Mouse (Mus musculus) midbrain, embryonic 14.5 days (tissue): ENCODE results near the gene Ssbp3. TPM values are rescaled to one million over a fixed set of nuclear protein-coding genes. Genes with fewer than 3 reads are reported as not detected.

Experiments used
- ATAC-seq: fragments of 200-750 bp; cut with Nextera tagmentation; 2 replicates; pipeline ENCODE4 v1.8.0; 2017; ENCODE audit warnings: moderate number of reproducible peaks, moderate library complexity; ENCODE audit not compliant: low FRiP score, low TSS enrichment
- DNase-seq: peaks from one replicate; pipeline ENCODE4 v3.0.0-alpha.2; 2015
- H3K27ac ChIP-seq: fragments of 300-500 bp; sonication (generic); replicated peaks from 2 replicates; pipeline ENCODE4 v1.5.1; 2014; ENCODE audit warnings: mild to moderate bottlenecking, low read depth, low read length, moderate library complexity
- H3K27me3 ChIP-seq: fragments of 300-500 bp; sonication (generic); 2 replicates; pipeline ENCODE4 v1.6.1; 2014; ENCODE audit warnings: low read length, control low read depth, mixed read lengths; ENCODE audit not compliant: control insufficient read depth, insufficient read depth
- H3K36me3 ChIP-seq: fragments of 300-500 bp; sonication (generic); 2 replicates; pipeline ENCODE4 v1.6.1; 2014; ENCODE audit warnings: low read length, control low read depth; ENCODE audit not compliant: control insufficient read depth, insufficient read depth
- H3K4me1 ChIP-seq: fragments of 300-500 bp; sonication (generic); 2 replicates; pipeline ENCODE4 v1.6.1; 2014; ENCODE audit warnings: mild to moderate bottlenecking, antibody characterized with exemption, low read length, control low read depth; ENCODE audit not compliant: control insufficient read depth, insufficient read depth
- H3K4me2 ChIP-seq: fragments of 300-500 bp; sonication (generic); 2 replicates; pipeline ENCODE4 v1.6.1; 2014; ENCODE audit warnings: mild to moderate bottlenecking, low read length, moderate library complexity
- H3K4me3 ChIP-seq: fragments of 300-500 bp; sonication (generic); replicated peaks from 2 replicates; pipeline ENCODE4 v1.5.1; 2014; ENCODE audit warnings: low read depth, low read length
- H3K9ac ChIP-seq: fragments of 300-500 bp; sonication (generic); replicated peaks from 2 replicates; pipeline ENCODE4 v1.6.1; 2014; ENCODE audit warnings: mild to moderate bottlenecking, low read length, moderate library complexity
- H3K9me3 ChIP-seq: fragments of 300-500 bp; sonication (generic); 2 replicates; pipeline ENCODE4 v1.6.1; 2016; ENCODE audit warnings: low read length, control low read depth, mixed read lengths; ENCODE audit not compliant: control insufficient read depth
- WGBS: fragments of 180-500 bp; shearing (Covaris S2); extraction: QIAGEN DNeasy Blood & Tissue Kit; methylation state at CpG from one replicate; pipeline ENCODE4 v1.1.7; 2014; 5-methylcytosine and 5-hydroxymethylcytosine counted together
- polyA plus RNA-seq: library from polyadenylated mRNA; unstranded; fragments of >200 nt; fragmentation: Nextera tagmentation; extraction: Ambion mirVana; gene quantifications from 2 replicates; pipeline ENCODE4 v1.2.1, GENCODE M21; 2014

The Ssbp3 gene
- polyA plus RNA-seq, 1 experiment from 2014 or later, result 147 TPM

GRCm38 (mm10) chr4:106935583-106935935, 25.1 kb downstream of the Ssbp3 start:
- H3K9me3 ChIP-seq, result no peaks in the 10 kb centered on the region
- no peaks in the 10 kb centered on the region for H3K27me3 ChIP-seq
- no peak overlapping the region for H3K4me3 ChIP-seq
- DNase-seq (no peak), ATAC-seq (no peak)
- no peak overlapping the region for H3K4me2 ChIP-seq
- peaks cover 76% of the 10 kb centered on the region for H3K4me1 ChIP-seq
- H3K36me3 ChIP-seq, result peaks cover 27% of the 10 kb centered on the region
- peak overlapping the region; percentile 49 for H3K9ac ChIP-seq
- H3K27ac ChIP-seq, result peak overlapping the region; percentile 77
- WGBS, result 2% methylated on average over 2 of the region's 2 CpGs

GRCm38 (mm10) chr4:106936041-106936440, 25.5 kb downstream of the Ssbp3 start:
- Histone ChIP-seq H3K4me1 (peaks cover 79% of the 10 kb centered on the region), H3K4me2 (peak overlapping the region; percentile 22), H3K36me3 (peaks cover 23% of the 10 kb centered on the region), H3K27ac (peak overlapping the region; percentile 77), H3K9ac (peak overlapping the region; percentile 49), H3K4me3 (no peak overlapping the region), H3K27me3 (no peaks in the 10 kb centered on the region), H3K9me3 (no peaks in the 10 kb centered on the region)
- 34% methylated on average over 3 of the region's 3 CpGs for WGBS
- no peak for DNase-seq
- no peak for ATAC-seq

- H3K4me3 ChIP-seq, result no peak overlapping the region
- H3K9ac ChIP-seq, result peak overlapping the region; percentile 49
- H3K9me3 ChIP-seq, result no peaks in the 10 kb centered on the region
- H3K27me3 ChIP-seq, result no peaks in the 10 kb centered on the region
- DNase-seq (peak; percentile 74), ATAC-seq (no peak)
- WGBS, result 2% methylated on average over 8 of the region's 8 CpGs
- peak overlapping the region; percentile 22 for H3K4me2 ChIP-seq
- H3K4me1 ChIP-seq, result peaks cover 86% of the 10 kb centered on the region
- peak overlapping the region; percentile 77 for H3K27ac ChIP-seq
- peaks cover 19% of the 10 kb centered on the region for H3K36me3 ChIP-seq
These were observed 26.2 kb downstream of the Ssbp3 start for GRCm38 (mm10) chr4:106936741-106937140.

GRCm38 (mm10) chr4:106938506-106939222, 28.2 kb downstream of the Ssbp3 start:
- no peak for DNase-seq
- H3K36me3 ChIP-seq, result peaks cover 4% of the 10 kb centered on the region
- 40% methylated on average over 8 of the region's 8 CpGs for WGBS
- H3K27me3 ChIP-seq, result no peaks in the 10 kb centered on the region
- peak overlapping the region; percentile 42; the same call in 1 of the 2 replicates for H3K9ac ChIP-seq
- H3K9me3 ChIP-seq, result no peaks in the 10 kb centered on the region
- peaks cover 97% of the 10 kb centered on the region for H3K4me1 ChIP-seq
- peak overlapping the region; percentile 27 for H3K4me2 ChIP-seq
- no peak for ATAC-seq
- H3K27ac ChIP-seq, result peak overlapping the region; percentile 70
- H3K4me3 ChIP-seq, result no peak overlapping the region

- no peaks in the 10 kb centered on the region for H3K36me3 ChIP-seq
- H3K9me3 ChIP-seq, result no peaks in the 10 kb centered on the region
- H3K9ac ChIP-seq, result peak overlapping the region; percentile 42; the same call in 1 of the 2 replicates
- H3K27ac ChIP-seq, result peak overlapping the region; percentile 70
- no peaks in the 10 kb centered on the region for H3K27me3 ChIP-seq
- no peak overlapping the region for H3K4me3 ChIP-seq
- ATAC-seq, result peak; percentile 81
- WGBS, result 2% methylated on average over 6 of the region's 6 CpGs
- H3K4me1 ChIP-seq, result peaks cover 93% of the 10 kb centered on the region
- H3K4me2 ChIP-seq, result peak overlapping the region; percentile 27
- peak; percentile 90 for DNase-seq
These were observed 28.9 kb downstream of the Ssbp3 start for GRCm38 (mm10) chr4:106939223-106939918.

- 41% methylated on average over 4 of the region's 4 CpGs for WGBS
- peak overlapping the region; percentile 15; the same call in 1 of the 2 replicates for H3K4me2 ChIP-seq
- ATAC-seq (no peak), DNase-seq (no peak)
- no peaks in the 10 kb centered on the region for H3K36me3 ChIP-seq
- no peaks in the 10 kb centered on the region for H3K9me3 ChIP-seq
- no peaks in the 10 kb centered on the region for H3K27me3 ChIP-seq
- H3K27ac ChIP-seq, result peak overlapping the region; percentile 70
- H3K4me1 ChIP-seq, result peaks cover 88% of the 10 kb centered on the region
- H3K9ac ChIP-seq, result no peak overlapping the region; the same call in 1 of the 2 replicates
- H3K4me3 ChIP-seq, result no peak overlapping the region
These were observed 29.4 kb downstream of the Ssbp3 start for GRCm38 (mm10) chr4:106939919-106940227.

- H3K4me1 ChIP-seq, result peaks cover 87% of the 10 kb centered on the region
- H3K27me3 ChIP-seq, result no peaks in the 10 kb centered on the region
- peak overlapping the region; percentile 61 for H3K27ac ChIP-seq
- 33% methylated on average over 6 of the region's 6 CpGs for WGBS
- DNase-seq, result no peak
- H3K4me2 ChIP-seq, result peak overlapping the region; percentile 3; the same call in 1 of the 2 replicates
- ATAC-seq, result no peak
- peak overlapping the region; percentile 29; the same call in 1 of the 2 replicates for H3K9ac ChIP-seq
- no peaks in the 10 kb centered on the region for H3K36me3 ChIP-seq
- no peaks in the 10 kb centered on the region for H3K9me3 ChIP-seq
- H3K4me3 ChIP-seq, result no peak overlapping the region
These were observed 30.4 kb downstream of the Ssbp3 start for GRCm38 (mm10) chr4:106940945-106941344.

- no peak overlapping the region for H3K4me2 ChIP-seq
- no peaks in the 10 kb centered on the region for H3K27me3 ChIP-seq
- H3K27ac ChIP-seq, result peak overlapping the region; percentile 6; the same call in 1 of the 2 replicates
- no peak for ATAC-seq
- H3K4me1 ChIP-seq, result peaks cover 87% of the 10 kb centered on the region
- no peak overlapping the region for H3K9ac ChIP-seq
- DNase-seq, result no peak
- H3K36me3 ChIP-seq, result no peaks in the 10 kb centered on the region
- no peak overlapping the region for H3K4me3 ChIP-seq
- no peaks in the 10 kb centered on the region for H3K9me3 ChIP-seq
These were observed 31.0 kb downstream of the Ssbp3 start for GRCm38 (mm10) chr4:106941475-106941874.

- WGBS, result 89% methylated on average over 4 of the region's 4 CpGs
- no peak overlapping the region for H3K4me3 ChIP-seq
These were observed 32.0 kb downstream of the Ssbp3 start for GRCm38 (mm10) chr4:106942491-106942890.

More at GRCm38 (mm10) chr4:106942491-106942890, 32.0 kb downstream of the Ssbp3 start:
- no peak overlapping the region for H3K9ac ChIP-seq
- ATAC-seq, result no peak
- no peaks in the 10 kb centered on the region for H3K9me3 ChIP-seq
- H3K4me1 ChIP-seq, result peaks cover 86% of the 10 kb centered on the region
- no peaks in the 10 kb centered on the region for H3K36me3 ChIP-seq
- H3K4me2 ChIP-seq, result no peak overlapping the region
- no peak overlapping the region; the same call in 1 of the 2 replicates for H3K27ac ChIP-seq
- DNase-seq, result no peak
- no peaks in the 10 kb centered on the region for H3K27me3 ChIP-seq
